Mouse (Mus musculus): ENCODE measurements around the gene Os9. TPM values are rescaled to one million over a fixed set of nuclear protein-coding genes. Genes with fewer than 3 reads are reported as not detected.
"Not testable (repeated sequence)": the region's sequence is repeated elsewhere in the genome, so short reads cannot be mapped to it uniquely, and the experiment has no call there.

Os9 gene
- polyA plus RNA-seq, 1 experiment from 2014 or later: 126 TPM

DNA sequence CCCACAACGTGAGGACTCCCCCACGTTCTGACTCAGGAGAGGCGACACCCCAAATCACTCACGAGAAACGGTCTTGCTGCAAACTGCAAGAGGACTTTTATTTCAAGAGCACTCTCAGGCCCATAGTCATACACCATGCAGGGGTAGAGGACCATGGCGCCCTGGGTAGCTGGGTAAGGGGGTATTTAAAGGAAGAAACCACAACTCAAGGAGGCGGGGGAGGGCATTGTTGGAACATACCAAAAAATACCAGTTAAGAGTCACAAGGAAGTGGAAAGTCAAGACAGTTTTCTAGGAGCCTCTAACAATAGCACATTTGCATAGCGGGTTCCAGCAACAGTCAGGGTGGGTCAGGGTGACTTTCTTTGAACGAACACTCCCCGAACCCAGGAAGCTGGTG is 31.6 kb upstream of the Os9 start:
- WGBS: 83% methylated on average over 10 of the region's 10 CpGs

DNA sequence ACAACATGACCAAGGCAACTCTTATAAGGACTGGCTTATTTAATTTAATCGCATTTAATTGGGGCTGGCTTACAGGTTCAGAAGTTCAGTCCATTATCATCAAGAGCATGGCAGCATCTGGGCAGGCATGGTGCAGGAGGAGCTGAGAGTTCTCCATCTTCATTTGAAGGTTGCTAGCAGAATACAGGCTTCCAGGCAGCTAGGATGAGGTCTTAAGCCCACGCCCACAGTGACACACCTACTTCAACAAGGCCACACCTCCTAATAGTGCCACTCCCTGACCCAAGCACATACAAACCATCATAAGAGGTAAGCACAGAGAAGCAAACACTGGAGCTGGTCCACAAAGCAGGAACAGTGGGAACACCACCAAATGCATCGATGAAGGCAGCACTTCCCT is 30.3 kb upstream of the Os9 start:
- not testable (repeated sequence) for H3K36me3 ChIP-seq (ENCODE audit: control insufficient read depth, insufficient read depth); H3K9ac ChIP-seq (replicated peaks; ENCODE audit: low read depth, low read length); H3K4me3 ChIP-seq (replicated peaks; ENCODE audit: low read length); H3K4me1 ChIP-seq (replicated peaks; ENCODE audit: control insufficient read depth, insufficient read depth, low read length); H3K27me3 ChIP-seq (replicated peaks; ENCODE audit: control insufficient read depth, insufficient read depth, low read length); H3K4me2 ChIP-seq (ENCODE audit: low read length); H3K27ac ChIP-seq (ENCODE audit: low read length); ATAC-seq; H3K9me3 ChIP-seq (ENCODE audit: control insufficient read depth, low read length)
- 85% methylated on average over 3 of the region's 3 CpGs for WGBS

More for the DNA sequence above, 31.6 kb upstream of the Os9 start:
- H3K27me3 ChIP-seq (replicated peaks; ENCODE audit: control insufficient read depth, insufficient read depth, low read length); H3K4me3 ChIP-seq (replicated peaks; ENCODE audit: low read length); H3K9me3 ChIP-seq (ENCODE audit: control insufficient read depth, low read length); H3K4me2 ChIP-seq (ENCODE audit: low read length); H3K9ac ChIP-seq (replicated peaks; ENCODE audit: low read depth, low read length); H3K36me3 ChIP-seq (ENCODE audit: control insufficient read depth, insufficient read depth); H3K27ac ChIP-seq (ENCODE audit: low read length); H3K4me1 ChIP-seq (replicated peaks; ENCODE audit: control insufficient read depth, insufficient read depth, low read length); ATAC-seq: not testable (repeated sequence)

DNA sequence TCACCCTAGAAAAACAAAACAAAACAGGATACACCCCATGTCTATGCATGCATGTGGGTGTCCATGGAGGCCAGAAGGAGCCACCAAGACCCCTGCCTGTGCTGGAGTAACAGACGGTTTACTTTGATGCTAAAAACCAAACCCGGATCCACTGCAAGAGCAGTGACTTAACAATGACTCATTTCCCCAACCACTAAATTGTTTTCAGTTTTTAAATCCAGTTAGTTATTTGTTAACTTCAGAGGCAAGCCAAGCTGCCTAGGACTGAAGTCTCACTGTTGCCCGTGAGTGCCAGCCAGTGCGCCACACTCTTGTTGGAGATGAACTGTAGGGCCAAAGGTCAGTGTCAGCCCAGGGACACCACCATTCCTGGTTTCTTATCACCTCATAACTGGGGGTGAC is 29.5 kb upstream of the Os9 start:
- no peaks in the 10 kb centered on the region for H3K9me3 ChIP-seq (ENCODE audit: control insufficient read depth, low read length)
- ATAC-seq: no peak
- H3K4me1 ChIP-seq (replicated peaks; ENCODE audit: control insufficient read depth, insufficient read depth, low read length): no peaks in the 10 kb centered on the region
- no peak overlapping the region for H3K27ac ChIP-seq (ENCODE audit: low read length)
- no peak overlapping the region for H3K9ac ChIP-seq (replicated peaks; ENCODE audit: low read depth, low read length)
- no peaks in the 10 kb centered on the region for H3K27me3 ChIP-seq (replicated peaks; ENCODE audit: control insufficient read depth, insufficient read depth, low read length)
- 90% methylated on average over 4 of the region's 4 CpGs for WGBS
- H3K4me3 ChIP-seq (replicated peaks; ENCODE audit: low read length): no peak overlapping the region
- no peak overlapping the region for H3K4me2 ChIP-seq (ENCODE audit: low read length)
- H3K36me3 ChIP-seq (ENCODE audit: control insufficient read depth, insufficient read depth): no peaks in the 10 kb centered on the region

DNA sequence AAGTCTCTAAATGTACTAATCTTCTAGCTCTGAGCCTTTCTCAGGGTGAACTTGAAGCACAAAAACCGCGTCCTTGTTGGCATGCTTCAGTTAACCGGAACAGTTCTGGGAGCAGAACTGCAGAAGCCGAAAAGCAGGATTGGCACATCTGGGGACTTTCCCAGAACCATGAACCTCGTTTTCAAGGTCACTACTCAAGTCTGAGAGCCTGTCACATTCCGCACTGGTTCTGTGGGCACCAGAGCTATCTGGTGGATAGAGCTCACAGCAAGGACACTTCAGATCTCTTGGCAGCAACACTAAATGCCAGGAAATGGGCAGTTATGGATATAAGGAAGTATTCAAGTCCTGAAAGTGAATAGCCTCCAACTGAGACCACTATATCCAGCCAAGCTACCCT is 26.2 kb upstream of the Os9 start:
- WGBS: 80% methylated on average over 6 of the region's 6 CpGs
- ATAC-seq: no peak
- Histone ChIP-seq H3K9ac (replicated peaks; ENCODE audit: low read depth, low read length) (no peak overlapping the region), H3K36me3 (ENCODE audit: control insufficient read depth, insufficient read depth) (no peaks in the 10 kb centered on the region), H3K9me3 (ENCODE audit: control insufficient read depth, low read length) (no peaks in the 10 kb centered on the region), H3K4me3 (replicated peaks; ENCODE audit: low read length) (no peak overlapping the region), H3K27me3 (replicated peaks; ENCODE audit: control insufficient read depth, insufficient read depth, low read length) (no peaks in the 10 kb centered on the region), H3K4me2 (ENCODE audit: low read length) (no peak overlapping the region), H3K4me1 (replicated peaks; ENCODE audit: control insufficient read depth, insufficient read depth, low read length) (no peaks in the 10 kb centered on the region), H3K27ac (ENCODE audit: low read length) (no peak overlapping the region)

DNA sequence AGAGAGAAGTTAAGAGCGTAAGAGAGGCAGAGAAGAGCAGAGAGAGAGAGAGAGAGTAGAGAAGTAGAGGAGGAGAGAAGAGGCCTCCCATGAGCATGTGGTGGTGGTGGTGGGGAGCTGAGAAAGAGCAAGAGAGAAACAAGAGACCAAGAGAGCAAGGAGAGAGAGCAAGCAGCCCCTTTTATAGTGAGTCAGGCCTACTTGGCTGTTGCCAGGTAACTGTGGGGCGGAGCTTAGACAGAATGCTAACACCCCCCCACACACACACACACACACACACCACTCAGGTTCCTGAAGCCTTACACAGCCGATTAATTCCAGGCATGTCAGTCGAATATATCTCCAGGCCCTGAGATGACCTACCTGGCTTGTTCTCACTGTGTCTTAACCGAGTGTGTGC is 24.4 kb upstream of the Os9 start:
- Histone ChIP-seq H3K27me3 (replicated peaks; ENCODE audit: control insufficient read depth, insufficient read depth, low read length) (no peaks in the 10 kb centered on the region), H3K4me2 (ENCODE audit: low read length) (no peak overlapping the region), H3K36me3 (ENCODE audit: control insufficient read depth, insufficient read depth) (no peaks in the 10 kb centered on the region), H3K9me3 (ENCODE audit: control insufficient read depth, low read length) (no peaks in the 10 kb centered on the region), H3K27ac (ENCODE audit: low read length) (no peak overlapping the region), H3K4me1 (replicated peaks; ENCODE audit: control insufficient read depth, insufficient read depth, low read length) (no peaks in the 10 kb centered on the region), H3K9ac (replicated peaks; ENCODE audit: low read depth, low read length) (no peak overlapping the region), H3K4me3 (replicated peaks; ENCODE audit: low read length) (no peak overlapping the region)
- no peak for ATAC-seq
- whole genome bisulfite sequencing: 93% methylated on average over 5 of the region's 5 CpGs

DNA sequence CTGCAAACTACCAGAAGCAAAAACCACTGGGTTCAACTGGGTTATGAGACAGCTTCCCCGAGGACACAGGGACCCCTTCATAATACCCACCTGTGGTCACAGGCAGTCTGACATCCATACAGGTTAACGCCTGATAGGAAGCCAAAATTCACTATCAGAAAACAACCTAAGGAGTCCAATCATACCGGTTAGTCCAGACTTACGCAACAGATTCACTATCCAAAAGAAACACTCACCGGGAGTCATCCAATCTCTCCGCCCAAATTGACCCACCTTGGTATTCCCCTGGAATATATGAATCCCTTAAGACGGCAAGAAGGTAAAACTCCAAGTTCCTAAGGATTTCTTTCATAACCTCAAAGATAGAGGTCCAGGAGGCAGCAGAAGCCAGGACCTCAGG is 23.6 kb upstream of the Os9 start:
- 94% methylated on average over 7 of the region's 7 CpGs for whole genome bisulfite sequencing
- H3K27me3 ChIP-seq (replicated peaks; ENCODE audit: control insufficient read depth, insufficient read depth, low read length): no peaks in the 10 kb centered on the region
- H3K9me3 ChIP-seq (ENCODE audit: control insufficient read depth, low read length): no peaks in the 10 kb centered on the region
- no peaks in the 10 kb centered on the region for H3K4me1 ChIP-seq (replicated peaks; ENCODE audit: control insufficient read depth, insufficient read depth, low read length)
- H3K36me3 ChIP-seq (ENCODE audit: control insufficient read depth, insufficient read depth): no peaks in the 10 kb centered on the region
- no peak overlapping the region for H3K27ac ChIP-seq (ENCODE audit: low read length)
- no peak for ATAC-seq
- no peak overlapping the region for H3K9ac ChIP-seq (replicated peaks; ENCODE audit: low read depth, low read length)
- H3K4me2 ChIP-seq (ENCODE audit: low read length): no peak overlapping the region
- H3K4me3 ChIP-seq (replicated peaks; ENCODE audit: low read length): no peak overlapping the region

DNA sequence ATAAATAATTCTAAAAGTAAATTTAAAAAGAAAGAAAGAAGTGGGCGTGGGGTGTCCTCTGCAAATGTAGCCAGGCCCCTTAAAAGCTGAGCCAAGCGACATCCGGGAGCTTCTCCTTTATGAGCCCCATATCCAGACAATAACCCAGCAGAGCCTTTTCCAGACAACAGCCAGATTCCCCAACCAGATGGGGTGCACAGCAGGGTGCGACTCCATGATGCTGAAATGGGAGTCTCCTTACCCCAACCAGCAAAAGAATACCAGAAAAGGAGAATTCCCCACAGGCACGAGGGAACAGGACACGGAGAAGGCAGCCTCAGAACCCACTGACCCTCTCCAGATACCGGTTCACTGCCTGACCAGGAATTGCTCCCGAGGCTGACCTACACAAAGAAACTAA is 22.3 kb upstream of the Os9 start:
- Histone ChIP-seq H3K4me2 (ENCODE audit: low read length) (no peak overlapping the region), H3K9ac (replicated peaks; ENCODE audit: low read depth, low read length) (no peak overlapping the region), H3K27me3 (replicated peaks; ENCODE audit: control insufficient read depth, insufficient read depth, low read length) (no peaks in the 10 kb centered on the region), H3K27ac (ENCODE audit: low read length) (no peak overlapping the region), H3K9me3 (ENCODE audit: control insufficient read depth, low read length) (no peaks in the 10 kb centered on the region), H3K36me3 (ENCODE audit: control insufficient read depth, insufficient read depth) (no peaks in the 10 kb centered on the region), H3K4me1 (replicated peaks; ENCODE audit: control insufficient read depth, insufficient read depth, low read length) (no peaks in the 10 kb centered on the region), H3K4me3 (replicated peaks; ENCODE audit: low read length) (no peak overlapping the region)
- ATAC-seq: no peak
- WGBS: 83% methylated on average over 8 of the region's 8 CpGs

DNA sequence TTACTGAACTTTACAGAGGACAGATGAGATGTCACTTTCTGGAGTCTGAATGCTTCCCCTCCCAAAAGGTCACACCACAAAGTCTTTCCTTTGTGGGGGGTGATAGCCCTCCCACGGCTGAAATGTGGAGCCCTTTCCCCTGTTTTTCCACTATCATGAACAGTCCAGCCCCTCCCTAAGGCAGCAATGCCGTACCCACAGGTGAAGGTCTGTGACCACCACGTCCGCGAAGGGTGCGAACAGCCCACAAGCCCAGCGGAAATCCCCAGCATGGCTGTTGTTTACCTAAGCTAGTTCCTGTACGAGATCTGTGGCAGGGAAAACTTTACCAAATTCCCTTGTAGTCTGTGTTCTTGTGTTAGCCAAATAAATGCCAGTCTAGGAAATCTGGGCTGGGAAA is 20.6 kb upstream of the Os9 start:
- Histone ChIP-seq H3K9me3 (ENCODE audit: control insufficient read depth, low read length) (no peaks in the 10 kb centered on the region), H3K9ac (replicated peaks; ENCODE audit: low read depth, low read length) (no peak overlapping the region), H3K36me3 (ENCODE audit: control insufficient read depth, insufficient read depth) (no peaks in the 10 kb centered on the region), H3K4me1 (replicated peaks; ENCODE audit: control insufficient read depth, insufficient read depth, low read length) (no peaks in the 10 kb centered on the region), H3K4me2 (ENCODE audit: low read length) (no peak overlapping the region), H3K4me3 (replicated peaks; ENCODE audit: low read length) (no peak overlapping the region), H3K27ac (ENCODE audit: low read length) (no peak overlapping the region), H3K27me3 (replicated peaks; ENCODE audit: control insufficient read depth, insufficient read depth, low read length) (no peaks in the 10 kb centered on the region)
- WGBS: 87% methylated on average over 8 of the region's 8 CpGs
- no peak for ATAC-seq

DNA sequence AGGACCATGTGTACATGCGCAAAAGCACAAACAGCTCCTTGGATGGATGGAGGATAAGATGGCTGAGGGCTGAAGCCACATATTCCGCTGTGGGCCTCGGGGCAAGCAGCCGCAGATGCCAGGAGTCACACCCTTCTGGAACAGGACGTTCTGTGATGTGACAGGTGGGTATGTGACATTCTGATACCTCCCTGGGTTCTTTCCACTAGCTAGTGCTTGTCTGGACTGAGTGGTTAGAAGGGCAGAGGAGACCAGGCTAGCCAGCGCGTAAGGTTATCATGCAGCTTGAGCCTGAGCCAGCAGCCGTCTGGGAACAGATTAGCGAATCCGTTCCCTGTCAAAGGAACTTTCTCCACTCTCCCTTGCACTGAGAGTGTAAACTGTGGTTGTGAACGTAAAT is 20.0 kb upstream of the Os9 start:
- Histone ChIP-seq H3K4me1 (replicated peaks; ENCODE audit: control insufficient read depth, insufficient read depth, low read length) (no peaks in the 10 kb centered on the region), H3K36me3 (ENCODE audit: control insufficient read depth, insufficient read depth) (no peaks in the 10 kb centered on the region), H3K9me3 (ENCODE audit: control insufficient read depth, low read length) (no peaks in the 10 kb centered on the region), H3K9ac (replicated peaks; ENCODE audit: low read depth, low read length) (no peak overlapping the region), H3K27me3 (replicated peaks; ENCODE audit: control insufficient read depth, insufficient read depth, low read length) (no peaks in the 10 kb centered on the region), H3K4me2 (ENCODE audit: low read length) (no peak overlapping the region), H3K4me3 (replicated peaks; ENCODE audit: low read length) (no peak overlapping the region), H3K27ac (ENCODE audit: low read length) (no peak overlapping the region)
- no peak for ATAC-seq
- 85% methylated on average over 11 of the region's 11 CpGs for WGBS

DNA sequence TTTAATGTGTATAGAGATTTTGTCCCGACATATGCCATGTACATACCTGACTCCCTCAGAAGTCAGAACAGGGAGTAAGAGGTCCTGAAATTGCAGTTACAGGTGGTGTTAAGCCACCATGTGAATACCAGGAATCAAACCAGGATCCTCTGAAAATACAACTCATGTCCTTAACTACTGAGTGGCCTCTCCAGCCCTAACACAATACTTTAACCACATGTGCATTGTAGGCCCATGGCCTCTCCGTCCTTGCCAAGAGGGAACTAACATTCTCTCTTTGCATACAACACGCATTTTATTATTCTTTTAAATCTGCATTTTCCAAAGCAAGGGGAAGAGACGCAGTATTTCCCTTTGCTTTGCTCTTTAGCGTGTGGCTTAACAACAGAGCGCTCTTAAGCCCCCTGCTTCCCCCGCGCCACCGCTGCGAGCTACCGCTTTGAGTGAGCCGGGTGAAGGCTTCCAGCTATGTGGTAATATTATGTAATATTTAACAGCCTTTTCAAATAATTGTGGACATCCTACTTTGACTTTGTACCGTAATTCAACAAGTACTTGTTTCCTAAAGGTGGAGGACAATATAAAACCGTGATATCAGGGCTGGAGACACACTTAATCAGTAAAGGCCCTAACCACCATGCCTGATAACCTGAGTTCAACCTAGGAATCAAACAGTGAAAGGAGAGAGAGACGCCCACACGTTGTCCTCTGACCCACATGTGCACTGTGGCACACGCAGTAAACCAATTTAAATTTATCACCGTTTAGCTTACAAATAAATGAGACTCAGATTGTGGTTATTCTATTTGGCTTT is 17.6 kb upstream of the Os9 start:
- H3K9me3 ChIP-seq (ENCODE audit: control insufficient read depth, low read length): no peaks in the 10 kb centered on the region
- H3K27me3 ChIP-seq (replicated peaks; ENCODE audit: control insufficient read depth, insufficient read depth, low read length): no peaks in the 10 kb centered on the region
- ATAC-seq: no peak
- no peak overlapping the region for H3K27ac ChIP-seq (ENCODE audit: low read length)
- no peaks in the 10 kb centered on the region for H3K4me1 ChIP-seq (replicated peaks; ENCODE audit: control insufficient read depth, insufficient read depth, low read length)
- no peak overlapping the region for H3K4me3 ChIP-seq (replicated peaks; ENCODE audit: low read length)
- no peak overlapping the region for H3K4me2 ChIP-seq (ENCODE audit: low read length)
- no peak overlapping the region for H3K9ac ChIP-seq (replicated peaks; ENCODE audit: low read depth, low read length)
- 89% methylated on average over 18 of the region's 18 CpGs for WGBS
- no peaks in the 10 kb centered on the region for H3K36me3 ChIP-seq (ENCODE audit: control insufficient read depth, insufficient read depth)

Data from forebrain, embryonic 16.5 days (tissue).